Mouse (Mus musculus): Measurements from ENCODE around the gene Sap18b. TPM values are rescaled to one million over a fixed set of nuclear protein-coding genes. Genes with fewer than 3 reads are reported as not detected.

The Sap18b gene
- polyA plus RNA-seq, 1 experiment from 2014 or later = 398 TPM

DNA sequence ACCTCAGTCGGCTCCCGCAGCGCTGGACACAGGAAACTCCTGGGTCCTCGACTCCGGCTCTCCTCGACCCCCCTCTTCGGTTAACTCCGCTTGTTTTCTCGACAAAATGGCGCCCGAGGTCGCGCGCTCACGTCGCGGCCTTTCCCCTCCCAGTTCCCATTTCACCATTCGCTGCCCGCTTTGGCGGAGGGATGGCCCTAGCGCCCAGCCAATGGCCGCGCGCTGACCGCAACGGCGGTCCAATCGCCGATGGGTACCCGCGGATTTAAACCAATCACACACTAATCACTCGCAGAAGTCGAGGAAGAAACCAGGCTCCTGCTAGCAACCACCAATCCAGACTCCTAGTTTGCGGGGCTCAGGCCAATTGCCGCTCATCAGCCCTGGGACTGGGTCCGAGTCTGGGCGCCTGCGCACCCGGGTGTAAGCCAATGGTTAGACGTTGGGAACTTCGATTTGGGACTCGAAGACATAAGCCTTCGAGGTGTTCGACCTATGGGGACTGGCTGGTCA lies 17.8 kb upstream of the Sap18b start, which contains the start of gene Cnot1:
TSS of gene Cnot1 (minus strand) at position 134 of the 513 bp plus-strand sequence.
- peaks cover 6% of the 10 kb centered on the region; the same call in 1 of the 2 replicates for H3K36me3 ChIP-seq
- DNase-seq (ENCODE audit: low spot score) = peak; percentile 99
- peak within 1 kb of the TSS; percentile 99 for H3K27ac ChIP-seq
- H3K9me3 ChIP-seq = no peaks in the 10 kb centered on the region
- peak within 1 kb of the TSS; percentile 99 for H3K4me3 ChIP-seq
- peaks cover 44% of the 10 kb centered on the region for H3K4me1 ChIP-seq
- no peaks in the 10 kb centered on the region for H3K27me3 ChIP-seq (ENCODE audit: insufficient read depth, poor library complexity, severe bottlenecking)
- under 1% methylated on average over 44 of the region's 44 CpGs for WGBS

DNA sequence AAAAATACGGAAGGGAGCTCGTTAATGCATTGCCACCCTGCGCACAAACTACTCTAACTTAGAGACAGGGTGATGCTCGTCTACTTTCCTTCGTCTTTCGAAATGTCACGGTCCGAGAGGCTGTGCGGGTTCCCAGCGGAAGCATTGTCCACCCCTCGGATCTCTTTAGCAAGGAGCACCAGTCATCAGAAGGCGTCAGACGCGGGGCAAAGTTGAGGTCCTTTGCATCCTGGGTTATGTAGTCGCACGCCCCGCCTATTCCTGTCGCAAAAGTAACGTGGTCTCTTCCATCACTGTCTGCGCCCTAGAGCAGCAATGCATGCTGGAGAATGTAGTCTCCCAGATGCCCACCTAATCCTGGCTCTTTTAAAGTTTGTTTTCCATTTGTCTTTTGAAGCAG lies 17.3 kb upstream of the Sap18b start:
- Histone ChIP-seq H3K9me3 (no peaks in the 10 kb centered on the region), H3K27ac (peak overlapping the region; percentile 99), H3K4me1 (peaks cover 42% of the 10 kb centered on the region), H3K27me3 (ENCODE audit: insufficient read depth, poor library complexity, severe bottlenecking) (no peaks in the 10 kb centered on the region), H3K4me3 (peak overlapping the region; percentile 99), H3K36me3 (0 out of 2 replicates have a peak, but pooled peaks cover 5% of the 10 kb centered on the region)
- DNase-seq (ENCODE audit: low spot score) = peak; percentile 98
- WGBS = under 1% methylated on average over 20 of the region's 20 CpGs

DNA sequence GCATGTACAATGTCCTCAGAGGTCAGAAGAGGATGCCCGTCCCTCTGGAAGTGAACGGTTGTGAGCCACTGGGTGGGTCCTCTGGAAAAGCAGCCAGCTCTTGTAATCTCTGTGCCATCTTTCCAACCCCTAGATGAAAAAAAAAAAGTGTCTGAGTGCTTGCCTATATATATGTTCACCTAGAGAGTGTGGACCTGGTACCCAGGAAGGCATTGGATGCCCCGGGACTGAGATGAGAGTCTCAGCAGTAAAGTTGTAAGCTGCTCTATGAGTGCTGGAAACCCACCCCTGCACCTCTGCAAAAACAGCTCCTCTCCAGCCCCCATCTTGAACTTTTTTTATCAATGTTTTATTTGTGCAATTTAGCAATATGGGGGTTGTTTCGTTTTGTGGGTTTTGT lies 16.5 kb upstream of the Sap18b start:
- H3K4me3 ChIP-seq = no peak overlapping the region
- no peaks in the 10 kb centered on the region for H3K9me3 ChIP-seq
- 89% methylated on average over 4 of the region's 4 CpGs for WGBS
- peaks cover 42% of the 10 kb centered on the region for H3K4me1 ChIP-seq
- no peaks in the 10 kb centered on the region for H3K27me3 ChIP-seq (ENCODE audit: insufficient read depth, poor library complexity, severe bottlenecking)
- DNase-seq (ENCODE audit: low spot score) = no peak
- 0 out of 2 replicates have a peak, but pooled peaks cover 5% of the 10 kb centered on the region for H3K36me3 ChIP-seq
- H3K27ac ChIP-seq = no peak overlapping the region

- Histone ChIP-seq H3K4me1 (peaks cover 42% of the 10 kb centered on the region), H3K27ac (no peak overlapping the region), H3K27me3 (ENCODE audit: insufficient read depth, poor library complexity, severe bottlenecking) (no peaks in the 10 kb centered on the region), H3K4me3 (no peak overlapping the region), H3K9me3 (no peaks in the 10 kb centered on the region), H3K36me3 (0 out of 2 replicates have a peak, but pooled peaks cover 5% of the 10 kb centered on the region)
- WGBS = 85% methylated on average over 5 of the region's 5 CpGs
- DNase-seq (ENCODE audit: low spot score) = no peak
These were observed 16.0 kb upstream of the Sap18b start for GRCm38 (mm10) chr8:95809116-95809515.

DNA sequence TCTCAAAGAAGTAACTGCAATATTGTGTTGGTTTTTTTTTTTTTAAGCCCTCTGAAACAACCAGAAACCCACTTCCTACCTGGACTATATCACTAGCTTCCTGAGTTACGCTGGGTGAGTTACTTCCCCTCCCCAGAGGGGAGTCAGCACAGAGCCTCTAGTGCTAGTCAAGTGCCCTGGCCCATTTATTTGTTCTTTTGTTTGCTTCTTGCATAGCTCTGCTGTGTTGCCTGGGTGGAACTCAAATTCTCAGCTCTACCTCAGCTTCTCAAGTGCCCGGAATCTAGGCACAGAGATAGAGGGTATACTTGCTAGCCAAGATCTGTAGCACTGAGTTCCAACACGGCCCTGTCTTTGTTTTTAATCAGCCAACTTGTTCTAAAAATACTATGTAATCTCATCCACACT lies 15.0 kb upstream of the Sap18b start:
- peaks cover 36% of the 10 kb centered on the region for H3K4me1 ChIP-seq
- WGBS = 13% methylated on average over 3 of the region's 3 CpGs
- H3K27me3 ChIP-seq (ENCODE audit: insufficient read depth, poor library complexity, severe bottlenecking) = no peaks in the 10 kb centered on the region
- no peaks in the 10 kb centered on the region for H3K36me3 ChIP-seq
- no peak for DNase-seq (ENCODE audit: low spot score)
- peak overlapping the region; percentile 77 for H3K27ac ChIP-seq
- H3K9me3 ChIP-seq = no peaks in the 10 kb centered on the region
- H3K4me3 ChIP-seq = no peak overlapping the region

- Histone ChIP-seq H3K27ac (peak overlapping the region; percentile 67; the same call in 1 of the 2 replicates), H3K9me3 (no peaks in the 10 kb centered on the region), H3K4me3 (no peak overlapping the region), H3K36me3 (no peaks in the 10 kb centered on the region), H3K27me3 (ENCODE audit: insufficient read depth, poor library complexity, severe bottlenecking) (no peaks in the 10 kb centered on the region), H3K4me1 (peaks cover 41% of the 10 kb centered on the region)
- no peak for DNase-seq (ENCODE audit: low spot score)
- 41% methylated on average over 6 of the region's 6 CpGs for WGBS
These were observed 9.0 kb upstream of the Sap18b start for GRCm38 (mm10) chr8:95816044-95816708.

DNA sequence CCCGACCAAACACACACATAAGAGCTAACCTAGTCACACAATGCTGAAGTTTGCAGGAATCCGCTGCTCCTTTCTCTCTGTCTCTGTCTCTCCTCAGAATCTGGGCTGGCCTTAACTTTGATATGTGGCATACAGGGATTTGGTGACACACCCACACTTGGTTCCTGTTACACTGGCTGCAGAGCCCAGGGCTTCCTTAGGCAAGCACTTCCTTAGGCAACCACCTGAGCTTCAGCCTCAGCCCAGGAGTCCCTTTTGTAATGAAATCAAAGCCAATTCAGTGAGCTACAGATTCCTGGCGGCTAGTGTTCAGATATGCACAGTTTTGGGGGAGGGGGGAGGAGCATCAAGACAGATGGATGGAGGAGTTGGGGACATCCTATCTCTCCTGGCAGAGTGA lies 7.5 kb upstream of the Sap18b start:
- Histone ChIP-seq H3K4me1 (peaks cover 30% of the 10 kb centered on the region), H3K4me3 (peak overlapping the region; percentile 8; the same call in 1 of the 2 replicates), H3K36me3 (no peaks in the 10 kb centered on the region), H3K27ac (peak overlapping the region; percentile 81), H3K27me3 (ENCODE audit: insufficient read depth, poor library complexity, severe bottlenecking) (no peaks in the 10 kb centered on the region), H3K9me3 (no peaks in the 10 kb centered on the region)
- 66% methylated on average over 3 of the region's 3 CpGs for WGBS
- no peak for DNase-seq (ENCODE audit: low spot score)

DNA sequence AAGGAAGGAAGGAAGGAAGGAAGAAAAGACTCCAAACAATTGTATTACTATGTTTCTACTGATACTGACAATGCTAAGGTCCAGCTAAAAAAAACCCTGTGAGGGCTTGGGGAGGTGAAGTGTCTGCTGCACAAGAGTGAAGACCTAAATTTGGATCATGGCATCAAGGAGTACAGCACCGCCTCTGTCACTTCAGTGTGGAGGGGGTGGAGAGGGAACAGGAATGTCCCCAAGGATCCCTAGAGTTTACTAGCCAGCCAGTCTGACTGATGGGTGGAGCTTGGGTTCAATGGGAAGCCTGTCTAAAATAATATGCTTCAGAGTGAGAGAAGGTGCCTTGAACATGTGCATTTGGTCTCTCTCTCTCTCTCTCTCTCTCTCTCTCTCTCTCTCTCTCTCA lies 6.9 kb upstream of the Sap18b start:
- peak overlapping the region; percentile 81 for H3K27ac ChIP-seq

GRCm38 (mm10) chr8:95821266-95821665 lies 3.9 kb upstream of the Sap18b start:
- no peaks in the 10 kb centered on the region for H3K27me3 ChIP-seq (ENCODE audit: insufficient read depth, poor library complexity, severe bottlenecking)
- 80% methylated on average over 6 of the region's 6 CpGs for WGBS
- DNase-seq (ENCODE audit: low spot score) = no peak
- H3K4me3 ChIP-seq = no peak overlapping the region
- no peak overlapping the region for H3K27ac ChIP-seq
- H3K36me3 ChIP-seq = no peaks in the 10 kb centered on the region
- peaks cover 32% of the 10 kb centered on the region for H3K4me1 ChIP-seq
- H3K9me3 ChIP-seq = no peaks in the 10 kb centered on the region

More for the DNA sequence above, 6.9 kb upstream of the Sap18b start:
- Histone ChIP-seq H3K36me3 (no peaks in the 10 kb centered on the region), H3K27me3 (ENCODE audit: insufficient read depth, poor library complexity, severe bottlenecking) (no peaks in the 10 kb centered on the region), H3K4me3 (no peak overlapping the region), H3K9me3 (no peaks in the 10 kb centered on the region), H3K4me1 (peaks cover 30% of the 10 kb centered on the region)
- WGBS = 10% methylated on average over 1 of the region's 1 CpGs
- DNase-seq (ENCODE audit: low spot score) = no peak

DNA sequence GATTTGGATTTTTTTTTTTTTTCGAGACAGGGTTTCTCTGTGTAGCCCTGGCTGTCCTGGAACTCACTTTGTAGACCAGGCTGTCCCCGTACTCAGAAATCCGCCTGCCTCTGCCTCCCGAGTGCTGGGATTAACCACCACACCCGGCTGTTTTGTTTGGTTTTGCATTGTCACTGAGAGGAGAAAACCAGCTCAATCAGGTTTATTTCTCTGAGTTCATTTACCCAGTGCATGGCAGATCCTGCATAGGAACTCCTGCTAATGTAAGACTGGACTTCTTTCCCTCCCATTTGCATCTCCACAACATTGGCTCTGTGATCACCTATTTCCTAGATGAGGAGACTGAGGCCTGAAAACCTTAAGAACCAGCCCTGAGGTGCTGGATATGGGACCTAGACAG lies 3.0 kb upstream of the Sap18b start:
- H3K27ac ChIP-seq = peak overlapping the region; percentile 42; the same call in 1 of the 2 replicates
- H3K9me3 ChIP-seq = no peaks in the 10 kb centered on the region
- no peaks in the 10 kb centered on the region for H3K36me3 ChIP-seq
- no peaks in the 10 kb centered on the region for H3K27me3 ChIP-seq (ENCODE audit: insufficient read depth, poor library complexity, severe bottlenecking)
- DNase-seq (ENCODE audit: low spot score) = no peak
- peaks cover 24% of the 10 kb centered on the region for H3K4me1 ChIP-seq
- 87% methylated on average over 5 of the region's 5 CpGs for WGBS
- no peak overlapping the region for H3K4me3 ChIP-seq

DNA sequence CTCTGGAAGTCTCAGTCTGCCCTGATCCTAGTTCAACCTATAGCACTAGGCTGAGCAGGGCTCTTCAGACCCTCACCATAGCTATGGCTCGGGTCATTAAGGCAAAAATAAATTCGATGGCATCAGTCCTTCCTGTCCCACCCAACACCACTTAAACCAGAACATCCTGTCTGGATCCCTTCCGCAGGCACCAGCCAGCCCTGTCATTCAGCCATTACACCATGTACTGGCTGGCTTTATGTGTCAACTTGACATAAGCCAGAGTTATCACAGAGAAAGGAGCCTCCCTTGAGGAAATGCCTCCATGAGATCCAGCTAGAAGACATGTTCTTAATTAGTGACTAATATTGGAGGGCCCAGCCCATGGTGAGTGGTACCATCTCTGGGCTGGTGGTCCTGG lies 2.4 kb upstream of the Sap18b start:
- no peak for DNase-seq (ENCODE audit: low spot score)
- Histone ChIP-seq H3K4me1 (peaks cover 22% of the 10 kb centered on the region), H3K27me3 (ENCODE audit: insufficient read depth, poor library complexity, severe bottlenecking) (no peaks in the 10 kb centered on the region), H3K36me3 (no peaks in the 10 kb centered on the region), H3K4me3 (no peak overlapping the region), H3K27ac (0 out of 2 replicates have a peak overlapping the region, but pooled peaks have one; percentile 42), H3K9me3 (no peaks in the 10 kb centered on the region)
- 33% methylated on average over 3 of the region's 3 CpGs for WGBS

GRCm38 (mm10) chr8:95830144-95830543 lies 5.0 kb downstream of the Sap18b start:
- 77% methylated on average over 3 of the region's 3 CpGs for WGBS
- H3K4me3 ChIP-seq = no peak overlapping the region
- H3K36me3 ChIP-seq = no peaks in the 10 kb centered on the region
- no peak overlapping the region for H3K27ac ChIP-seq
- DNase-seq (ENCODE audit: low spot score) = no peak
- H3K4me1 ChIP-seq = peaks cover 36% of the 10 kb centered on the region
- H3K27me3 ChIP-seq (ENCODE audit: insufficient read depth, poor library complexity, severe bottlenecking) = no peaks in the 10 kb centered on the region
- H3K9me3 ChIP-seq = no peaks in the 10 kb centered on the region

- Histone ChIP-seq H3K4me1 (peaks cover 30% of the 10 kb centered on the region), H3K27me3 (ENCODE audit: insufficient read depth, poor library complexity, severe bottlenecking) (no peaks in the 10 kb centered on the region), H3K27ac (peak overlapping the region; percentile 87), H3K4me3 (peak overlapping the region; percentile 62), H3K36me3 (0 out of 2 replicates have a peak, but pooled peaks cover 11% of the 10 kb centered on the region), H3K9me3 (no peaks in the 10 kb centered on the region)
- WGBS = 11% methylated on average over 16 of the region's 16 CpGs
- DNase-seq (ENCODE audit: low spot score) = peak; percentile 94
These were observed 7.7 kb downstream of the Sap18b start for GRCm38 (mm10) chr8:95832603-95833434.
